Mouse (Mus musculus): ENCODE measurements around the gene Ccdc9.
A peak's percentile ranks its signal among the peaks of the same experiment; 100 is the strongest.

GRCm38 (mm10) chr7:16294837-16295236, 8.2 kb upstream of the Ccdc9 start:
- TF ChIP-seq GABPA (IDR thresholded peaks at IDR 0.05; ENCODE audit: insufficient replicate concordance, low read depth, low read length) (no peak), E2F4 (IDR thresholded peaks at IDR 0.05; ENCODE audit: insufficient replicate concordance, low read depth, low read length) (no peak), EP300 (IDR thresholded peaks at IDR 0.05; ENCODE audit: low read length) (no peak), CTCF (conservative IDR thresholded peaks at IDR 0.05 in 1 of 2, IDR thresholded peaks at IDR 0.05 in 1 of 2; ENCODE audit: low read depth in 2 of 2, low read length in 2 of 2) (peak in 1 of 2 experiments; percentile 99; a peak in 2 of 4 replicates), CHD2 (IDR thresholded peaks at IDR 0.05; ENCODE audit: low read length) (no peak), POLR2A (IDR thresholded peaks at IDR 0.05; ENCODE audit: low read depth, low read length) (no peak; the same call in 1 of the 2 replicates)
